Mouse (Mus musculus) inflammation-experienced regulatory T-cells, adult 16 weeks (primary cell): ENCODE data around the gene Vezt. TPM values are rescaled to one million over a fixed set of nuclear protein-coding genes. Genes with fewer than 3 reads are reported as not detected.

Source experiments
- polyA plus RNA-seq: library from polyadenylated mRNA; unstranded; fragments of 100-300 nt; shearing (Covaris generic); gene quantifications from one replicate; pipeline ENCODE4 v1.2.1, GENCODE M21; 2017

The Vezt gene
- 15.0 TPM for polyA plus RNA-seq

DNA sequence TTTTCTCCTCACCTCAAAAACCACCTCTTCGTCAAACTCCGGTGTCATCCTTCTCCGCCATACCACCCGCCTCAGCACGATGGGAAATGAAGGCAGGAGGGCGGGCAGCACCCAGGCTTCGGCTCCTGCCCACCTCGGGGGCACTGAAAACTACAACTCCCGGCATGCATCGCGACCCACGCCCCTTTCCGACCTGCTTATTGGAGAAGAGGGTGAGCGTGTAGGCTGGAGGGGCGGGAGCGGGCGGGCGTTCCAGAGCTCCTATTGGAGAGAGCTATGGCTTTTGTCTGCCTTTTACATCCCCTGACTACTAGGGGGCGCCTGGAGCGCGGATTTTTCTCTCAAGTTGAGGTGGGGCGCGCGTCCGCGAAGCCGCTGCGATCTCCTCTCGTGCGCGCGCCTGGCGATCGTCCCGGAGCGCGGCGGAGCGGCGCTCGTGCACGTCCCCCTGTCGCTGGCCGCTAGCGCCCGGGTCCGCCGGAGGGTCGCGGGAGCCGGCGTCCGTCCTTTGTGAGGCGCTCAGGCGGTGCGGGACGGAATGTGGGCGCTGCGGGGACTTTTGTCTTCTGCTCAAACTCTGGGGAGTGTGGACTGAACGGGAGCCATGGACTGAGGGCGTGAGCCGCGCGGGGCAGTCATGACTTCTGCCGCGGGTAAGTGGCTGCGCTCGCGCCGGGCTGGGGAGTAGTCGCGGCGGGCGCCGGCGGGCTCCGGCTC lies at the start of gene Vezt, which contains the start of gene Fgd6:
TSS of gene Vezt (minus strand) at position 160 of the 717 bp plus-strand sequence.
TSS of gene Fgd6 (plus strand) at position 344 of the 717 bp plus-strand sequence.

DNA sequence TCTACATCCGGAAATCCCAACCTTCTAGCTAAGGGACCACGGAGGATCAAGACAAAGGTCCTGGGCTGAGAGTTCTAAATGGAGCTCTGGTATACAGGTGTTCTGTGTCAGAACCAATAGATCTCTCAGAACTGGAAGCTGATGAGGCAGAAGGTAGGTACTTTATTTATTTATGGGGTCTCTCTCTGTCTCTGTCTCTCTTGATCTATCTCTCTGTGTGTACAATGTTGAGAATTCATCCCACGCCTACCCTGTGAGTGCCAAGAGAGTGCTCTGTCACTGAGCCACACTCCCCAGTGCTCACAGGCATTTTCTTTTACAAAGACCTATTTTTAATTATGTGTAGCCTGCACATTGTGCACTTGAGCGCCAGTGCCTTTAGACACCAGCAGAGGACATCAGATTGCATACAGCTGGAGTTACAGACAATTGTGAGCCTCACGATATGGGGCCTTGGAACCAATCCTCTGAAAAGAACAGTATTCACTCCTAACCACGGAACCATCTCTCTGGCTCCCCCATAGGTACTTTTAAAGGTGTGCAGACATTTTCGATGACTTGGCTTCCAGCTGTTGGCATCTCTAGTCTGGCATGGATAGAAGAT lies 138.5 kb downstream of the Vezt start, which contains the start of gene Metap2:
TSS of gene Metap2 (minus strand) at position 51 of the 604 bp plus-strand sequence.

Other genes starting within 250 kb of the Vezt start
- not detected for gene Usp44, start 204.3 kb downstream of the Vezt start, polyA plus RNA-seq
- 199 TPM for gene Metap2, start 138.7 kb downstream of the Vezt start, polyA plus RNA-seq
- gene Fgd6, start 184 bp upstream of the Vezt start, polyA plus RNA-seq, result 4.3 TPM
- 11.2 TPM for gene Nr2c1, start 112.2 kb upstream of the Vezt start, polyA plus RNA-seq
- 129 TPM for gene Ndufa12, start 162.9 kb upstream of the Vezt start, polyA plus RNA-seq